Comparison of ENCODE assay signal across 8 mouse cellular contexts in the genomic region with DNA sequence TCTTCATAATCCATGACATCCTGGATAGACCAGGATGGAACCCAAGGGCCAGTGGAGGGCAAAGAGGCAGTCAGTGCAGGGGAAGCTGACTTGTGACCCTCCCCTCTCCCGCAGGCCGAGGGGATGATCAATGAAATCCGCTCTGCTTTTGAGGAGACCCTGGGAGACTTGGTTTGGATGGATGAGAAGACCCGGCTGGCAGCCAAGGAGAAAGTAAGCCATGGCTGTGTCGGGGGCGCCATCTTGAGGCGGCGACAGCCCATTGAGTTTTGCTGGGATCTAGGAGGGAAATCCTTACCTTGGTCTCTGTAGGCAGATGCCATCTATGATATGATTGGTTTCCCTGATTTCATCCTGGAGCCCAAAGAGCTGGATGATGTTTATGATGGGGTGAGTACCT. TPM values are rescaled to one million over a fixed set of nuclear protein-coding genes. Genes with fewer than 3 reads are reported as not detected.
A peak's percentile ranks its signal among the peaks of the same experiment; 100 is the strongest.
DNase-seq lines count a peak whose midpoint lies in the region; ATAC-seq lines count a peak whose summit lies in the region.

No protein-coding gene starts in this region.

- ATAC-seq in CD4-positive, CD25-positive, alpha-beta regulatory T cell, adult 4 months, result peak; percentile 74
- peak; percentile 36; the same call in 1 of the 2 replicates for ATAC-seq in lung, embryonic 16.5 days (ENCODE audit: low read depth)

- no peaks in the 10 kb centered on the region for H3K36me3 ChIP-seq in lung, embryonic 16.5 days (ENCODE audit: control insufficient read depth, insufficient read depth, low read length)

- peak; percentile 83 for DNase-seq in adrenal gland, postnatal 10 days
- DNase-seq in embryo, embryonic 9.5 days (ENCODE audit: extremely low spot score), result peak; percentile 74
- DNase-seq in heart, postnatal 10 days, result peak; percentile 69 to 82
- DNase-seq in kidney, postnatal 4 days, result peak; percentile 86 to 89
- peak; percentile 36 for DNase-seq in ovary, adult 18-20 months (ENCODE audit: low spot score)
- DNase-seq in urinary bladder, adult 2 months (ENCODE audit: low spot score), result peak; percentile 44

- H3K27ac ChIP-seq in lung, embryonic 16.5 days (ENCODE audit: low read length), result no peak overlapping the region

- 3% methylated on average over 8 of the region's 8 CpGs for WGBS in lung, embryonic 16.5 days

- no peaks in the 10 kb centered on the region for H3K4me1 ChIP-seq in lung, embryonic 16.5 days (replicated peaks; ENCODE audit: control insufficient read depth, insufficient read depth, low read length)

- H3K27me3 ChIP-seq in lung, embryonic 16.5 days (ENCODE audit: control insufficient read depth, insufficient read depth, low read depth, low read length), result no peaks in the 10 kb centered on the region

- no peak overlapping the region for H3K9ac ChIP-seq in lung, embryonic 16.5 days (ENCODE audit: low read length)

- intact Hi-C loops in heart, postnatal 10 days (cut with DNase I), result loop anchor here (1.0 to 5.0 kb wide), 3 partner anchors 55 to 146 kb away; partner anchors contain the start of gene Vwa5b2

- no peak overlapping the region for H3K4me3 ChIP-seq in lung, embryonic 16.5 days (ENCODE audit: low read length)

- no peaks in the 10 kb centered on the region for H3K9me3 ChIP-seq in lung, embryonic 16.5 days (ENCODE audit: control insufficient read depth, low read length)

- no peak overlapping the region for H3K4me2 ChIP-seq in lung, embryonic 16.5 days (ENCODE audit: low read depth, low read length)

RNA-seq across cellular contexts. Expression of gene Psmd2, which starts 9.3 kb away (rescaled TPM):
- 100 to 1,000 TPM; 179 to 222 TPM for polyA plus RNA-seq in CD4-positive, CD25-positive, alpha-beta regulatory T cell, adult 4 months (2017; shearing (Covaris generic))
- 100 to 1,000 TPM; 196 to 198 TPM for total RNA-seq in adrenal gland, postnatal 10 days (2021)
- total RNA-seq in heart, postnatal 10 days (2021), result 100 to 1,000 TPM; 195 TPM
- polyA plus RNA-seq in lung, embryonic 16.5 days (2015; fragmentation: Nextera tagmentation; extraction: Ambion mirVana), result 285 and 301 TPM in 2 replicates
- 126 and 133 TPM in 2 replicates for polyA plus RNA-seq in urinary bladder, adult 2 months (2012; rRNA removed)

RNA-seq across cellular contexts. Expression of gene Ece2, which starts 12.5 kb away (rescaled TPM):
- polyA plus RNA-seq in CD4-positive, CD25-positive, alpha-beta regulatory T cell, adult 4 months (2017; shearing (Covaris generic)), result not detected
- total RNA-seq in adrenal gland, postnatal 10 days (2021), result 1 to 10 TPM; 7.5 to 9.1 TPM
- under 1 TPM; 0.62 TPM for total RNA-seq in heart, postnatal 10 days (2021)
- 1.4 and 2.2 TPM in 2 replicates for polyA plus RNA-seq in lung, embryonic 16.5 days (2015; fragmentation: Nextera tagmentation; extraction: Ambion mirVana)
- 2.1 and 2.5 TPM in 2 replicates for polyA plus RNA-seq in urinary bladder, adult 2 months (2012; rRNA removed)

RNA-seq across cellular contexts. Expression of gene Camk2n2, which starts 21.1 kb away (rescaled TPM):
- polyA plus RNA-seq in CD4-positive, CD25-positive, alpha-beta regulatory T cell, adult 4 months (2017; shearing (Covaris generic)), result not detected
- 10 to 100 TPM; 11.0 to 23.4 TPM for total RNA-seq in adrenal gland, postnatal 10 days (2021)
- total RNA-seq in heart, postnatal 10 days (2021), result 1 to 10 TPM; 1.3 to 1.6 TPM
- 0.59 and 0.88 TPM in 2 replicates for polyA plus RNA-seq in lung, embryonic 16.5 days (2015; fragmentation: Nextera tagmentation; extraction: Ambion mirVana)
- 1.8 and 1.9 TPM in 2 replicates for polyA plus RNA-seq in urinary bladder, adult 2 months (2012; rRNA removed)

RNA-seq across cellular contexts. Expression of gene Eif4g1, which starts 26.0 kb away (rescaled TPM):
- 10 to 100 TPM; 56.0 to 66.6 TPM for polyA plus RNA-seq in CD4-positive, CD25-positive, alpha-beta regulatory T cell, adult 4 months (2017; shearing (Covaris generic))
- 100 to 1,000 TPM; 366 to 393 TPM for total RNA-seq in adrenal gland, postnatal 10 days (2021)
- total RNA-seq in heart, postnatal 10 days (2021), result 100 to 1,000 TPM; 353 to 356 TPM
- 139 and 140 TPM in 2 replicates for polyA plus RNA-seq in lung, embryonic 16.5 days (2015; fragmentation: Nextera tagmentation; extraction: Ambion mirVana)
- 199 and 209 TPM in 2 replicates for polyA plus RNA-seq in urinary bladder, adult 2 months (2012; rRNA removed)

RNA-seq across cellular contexts. Expression of gene Alg3, which starts 30.6 kb away (rescaled TPM):
- polyA plus RNA-seq in CD4-positive, CD25-positive, alpha-beta regulatory T cell, adult 4 months (2017; shearing (Covaris generic)), result 10 to 100 TPM; 31.9 to 41.6 TPM
- total RNA-seq in adrenal gland, postnatal 10 days (2021), result 10 to 100 TPM; 16.8 to 17.9 TPM
- total RNA-seq in heart, postnatal 10 days (2021), result 10 to 100 TPM; 11.3 to 11.8 TPM
- 29.1 and 31.5 TPM in 2 replicates for polyA plus RNA-seq in lung, embryonic 16.5 days (2015; fragmentation: Nextera tagmentation; extraction: Ambion mirVana)
- polyA plus RNA-seq in urinary bladder, adult 2 months (2012; rRNA removed), result 12.4 and 16.1 TPM in 2 replicates

Comparison
In these comparisons a context has a peak if more than half of its experiments do, and no peak if none do; other contexts are left out.
1. DNase-seq: peak in every context shown above with its lines; median percentile 88 in kidney, postnatal 4 days; 83 in adrenal gland, postnatal 10 days; 76 in heart, postnatal 10 days; 74 in embryo, embryonic 9.5 days; 44 in urinary bladder, adult 2 months; 36 in ovary, adult 18-20 months.